Mouse (Mus musculus) hindbrain, embryonic 12.5 days (tissue): ENCODE measurements around the gene Olfr1318. TPM values are rescaled to one million over a fixed set of nuclear protein-coding genes. Genes with fewer than 3 reads are reported as not detected.

ENCODE experiments used
- ATAC-seq: fragments of 200-750 bp; cut with Nextera tagmentation; 2 replicates; pipeline ENCODE4 v1.8.0; 2017; ENCODE audit warnings: moderate TSS enrichment; ENCODE audit not compliant: low FRiP score
- H3K27ac ChIP-seq: fragments of 300-500 bp; sonication (generic); 2 replicates; pipeline ENCODE4 v1.5.1; 2016; ENCODE audit warnings: mild to moderate bottlenecking
- H3K27me3 ChIP-seq: fragments of 300-500 bp; sonication (generic); 2 replicates; pipeline ENCODE4 v1.6.1; 2016; ENCODE audit warnings: mild to moderate bottlenecking
- H3K36me3 ChIP-seq: fragments of 300-500 bp; sonication (generic); 2 replicates; pipeline ENCODE4 v1.6.1; 2016; ENCODE audit warnings: mild to moderate bottlenecking
- H3K4me1 ChIP-seq: fragments of 300-500 bp; sonication (generic); 2 replicates; pipeline ENCODE4 v1.6.1; 2016
- H3K4me2 ChIP-seq: fragments of 300-500 bp; sonication (generic); replicated peaks from 2 replicates; pipeline ENCODE4 v1.6.1; 2016; ENCODE audit warnings: mild to moderate bottlenecking
- H3K4me3 ChIP-seq: fragments of 300-500 bp; sonication (generic); 2 replicates; pipeline ENCODE4 v1.5.1; 2016; ENCODE audit warnings: mild to moderate bottlenecking
- H3K9ac ChIP-seq: fragments of 300-500 bp; sonication (generic); 2 replicates; pipeline ENCODE4 v1.6.1; 2016; ENCODE audit warnings: mild to moderate bottlenecking, moderate library complexity
- H3K9me3 ChIP-seq: fragments of 300-500 bp; sonication (generic); replicated peaks from 2 replicates; pipeline ENCODE4 v1.6.1; 2016; ENCODE audit warnings: mild to moderate bottlenecking
- WGBS: fragments of 180-500 bp; shearing (Covaris S2); methylation state at CpG from one replicate; pipeline ENCODE4 v1.1.7; 2016; 5-methylcytosine and 5-hydroxymethylcytosine counted together
- polyA plus RNA-seq: library from polyadenylated mRNA; unstranded; fragments of >200 nt; fragmentation: Nextera tagmentation; extraction: Ambion mirVana; gene quantifications from 2 replicates; pipeline ENCODE4 v1.2.1, GENCODE M21; 2016

The Olfr1318 gene
- not detected in 2 replicates for polyA plus RNA-seq

- Histone ChIP-seq H3K27me3 (no peaks in the 10 kb centered on the region), H3K4me2 (no peak within 1 kb of the TSS), H3K9me3 (no peaks in the 10 kb centered on the region), H3K4me3 (no peak within 1 kb of the TSS), H3K9ac (no peak within 1 kb of the TSS), H3K4me1 (no peaks in the 10 kb centered on the region), H3K27ac (no peak within 1 kb of the TSS), H3K36me3 (no peaks in the 10 kb centered on the region)
- ATAC-seq: no peak
These were observed at the start of gene Olfr1318 for GRCm38 (mm10) chr2:112153898-112154297. Gene Olfr1318, plus strand, starts transcription at chr2:112154198.

- Histone ChIP-seq H3K27ac (no peak within 1 kb of the TSS), H3K4me1 (no peaks in the 10 kb centered on the region), H3K27me3 (no peaks in the 10 kb centered on the region), H3K4me2 (no peak within 1 kb of the TSS), H3K9ac (no peak within 1 kb of the TSS), H3K36me3 (no peaks in the 10 kb centered on the region), H3K4me3 (no peak within 1 kb of the TSS), H3K9me3 (no peaks in the 10 kb centered on the region)
- WGBS: 74% methylated on average over 1 of the region's 1 CpGs
- no peak for ATAC-seq
These were observed 38.7 kb upstream of the Olfr1318 start, which contains the start of gene Olfr1315-ps1 for GRCm38 (mm10) chr2:112115340-112115739. Gene Olfr1315-ps1, minus strand, starts transcription at chr2:112115440.

GRCm38 (mm10) chr2:112134877-112135276 lies 19.1 kb upstream of the Olfr1318 start, which contains the start of gene Olfr1316:
Gene Olfr1316, minus strand, starts transcription at chr2:112134977.
- no peak within 1 kb of the TSS for H3K27ac ChIP-seq
- no peak within 1 kb of the TSS for H3K4me2 ChIP-seq
- H3K27me3 ChIP-seq: no peaks in the 10 kb centered on the region
- H3K36me3 ChIP-seq: no peaks in the 10 kb centered on the region
- no peak for ATAC-seq
- WGBS: 94% methylated on average over 2 of the region's 2 CpGs
- no peaks in the 10 kb centered on the region for H3K9me3 ChIP-seq
- H3K9ac ChIP-seq: no peak within 1 kb of the TSS
- H3K4me1 ChIP-seq: no peaks in the 10 kb centered on the region
- no peak within 1 kb of the TSS for H3K4me3 ChIP-seq

GRCm38 (mm10) chr2:112140029-112140428 lies 14.0 kb upstream of the Olfr1318 start, which contains the start of gene Olfr1317:
Gene Olfr1317, plus strand, starts transcription at chr2:112140329.
- 70% methylated on average over 2 of the region's 2 CpGs for WGBS
- no peak for ATAC-seq
- Histone ChIP-seq H3K27me3 (no peaks in the 10 kb centered on the region), H3K4me3 (no peak within 1 kb of the TSS), H3K9ac (no peak within 1 kb of the TSS), H3K9me3 (no peaks in the 10 kb centered on the region), H3K36me3 (no peaks in the 10 kb centered on the region), H3K27ac (no peak within 1 kb of the TSS), H3K4me1 (no peaks in the 10 kb centered on the region), H3K4me2 (no peak within 1 kb of the TSS)

GRCm38 (mm10) chr2:112196859-112197258 lies 42.9 kb downstream of the Olfr1318 start:
- Histone ChIP-seq H3K4me1 (no peaks in the 10 kb centered on the region), H3K27me3 (no peaks in the 10 kb centered on the region), H3K36me3 (no peaks in the 10 kb centered on the region), H3K4me3 (no peak overlapping the region), H3K9ac (no peak overlapping the region), H3K27ac (no peak overlapping the region), H3K4me2 (no peak overlapping the region), H3K9me3 (no peaks in the 10 kb centered on the region)
- peak; percentile 67; the same call in 1 of the 2 replicates for ATAC-seq
- WGBS: 0% methylated on average over 2 of the region's 2 CpGs

GRCm38 (mm10) chr2:112203056-112203455 lies 49.1 kb downstream of the Olfr1318 start:
- no peak for ATAC-seq
- no peaks in the 10 kb centered on the region for H3K9me3 ChIP-seq
- no peak overlapping the region for H3K9ac ChIP-seq
- no peaks in the 10 kb centered on the region for H3K36me3 ChIP-seq
- 80% methylated on average over 6 of the region's 6 CpGs for WGBS
- no peaks in the 10 kb centered on the region for H3K27me3 ChIP-seq
- no peak overlapping the region for H3K4me3 ChIP-seq
- H3K4me1 ChIP-seq: no peaks in the 10 kb centered on the region
- H3K27ac ChIP-seq: no peak overlapping the region
- H3K4me2 ChIP-seq: no peak overlapping the region

Other genes with a start within 250 kb of the Olfr1318 start
- not detected in 2 replicates for gene Olfr1306, start 237.9 kb upstream of the Olfr1318 start, polyA plus RNA-seq
- gene Olfr1307, start 204.8 kb upstream of the Olfr1318 start, polyA plus RNA-seq: 0.01 TPM in 2 replicates
- gene Olfr1308, start 189.3 kb upstream of the Olfr1318 start, polyA plus RNA-seq: not detected in 2 replicates
- not detected in 2 replicates for gene Olfr1309, start 163.9 kb upstream of the Olfr1318 start, polyA plus RNA-seq
- gene Olfr1310, start 141.5 kb upstream of the Olfr1318 start, polyA plus RNA-seq: not detected in 2 replicates
- not detected in 2 replicates for gene Olfr1311, start 129.8 kb upstream of the Olfr1318 start, polyA plus RNA-seq
- gene Olfr1312, start 104.0 kb upstream of the Olfr1318 start, polyA plus RNA-seq: not detected in 2 replicates
- gene Olfr1313, start 76.4 kb upstream of the Olfr1318 start, polyA plus RNA-seq: not detected in 2 replicates
- not detected in 2 replicates for gene Olfr1314, start 57.4 kb upstream of the Olfr1318 start, polyA plus RNA-seq
- not detected in 2 replicates for gene Olfr1315-ps1, start 38.8 kb upstream of the Olfr1318 start, polyA plus RNA-seq
- gene Olfr1316, start 19.2 kb upstream of the Olfr1318 start, polyA plus RNA-seq: not detected in 2 replicates
- gene Olfr1317, start 13.9 kb upstream of the Olfr1318 start, polyA plus RNA-seq: not detected in 2 replicates
- 12.1 and 15.5 TPM in 2 replicates for gene Lpcat4, start 85.3 kb downstream of the Olfr1318 start, polyA plus RNA-seq
- gene Nutm1, start 105.1 kb downstream of the Olfr1318 start, polyA plus RNA-seq: 0.05 and 0.09 TPM in 2 replicates
- gene Nop10, start 107.7 kb downstream of the Olfr1318 start, polyA plus RNA-seq: 118 and 127 TPM in 2 replicates
- gene Slc12a6, start 111.6 kb downstream of the Olfr1318 start, polyA plus RNA-seq: 20.4 and 21.1 TPM in 2 replicates
- not detected in 2 replicates for gene Gm21985, start 112.1 kb downstream of the Olfr1318 start, polyA plus RNA-seq
- gene Emc4, start 213.8 kb downstream of the Olfr1318 start, polyA plus RNA-seq: 109 and 113 TPM in 2 replicates
- 43.3 and 48.4 TPM in 2 replicates for gene Katnbl1, start 225.0 kb downstream of the Olfr1318 start, polyA plus RNA-seq